Mouse (Mus musculus) kidney, adult 8-10 months (tissue): ENCODE data around the gene Dtx3l.
"Not testable (repeated sequence)": the region's sequence is repeated elsewhere in the genome, so short reads cannot be mapped to it uniquely, and the experiment has no call there.

Experiments used
- DNase-seq, 2 experiments: peaks; one replicate each; pipeline ENCODE4 v3.0.0; 2022

Gene Dtx3l

DNA sequence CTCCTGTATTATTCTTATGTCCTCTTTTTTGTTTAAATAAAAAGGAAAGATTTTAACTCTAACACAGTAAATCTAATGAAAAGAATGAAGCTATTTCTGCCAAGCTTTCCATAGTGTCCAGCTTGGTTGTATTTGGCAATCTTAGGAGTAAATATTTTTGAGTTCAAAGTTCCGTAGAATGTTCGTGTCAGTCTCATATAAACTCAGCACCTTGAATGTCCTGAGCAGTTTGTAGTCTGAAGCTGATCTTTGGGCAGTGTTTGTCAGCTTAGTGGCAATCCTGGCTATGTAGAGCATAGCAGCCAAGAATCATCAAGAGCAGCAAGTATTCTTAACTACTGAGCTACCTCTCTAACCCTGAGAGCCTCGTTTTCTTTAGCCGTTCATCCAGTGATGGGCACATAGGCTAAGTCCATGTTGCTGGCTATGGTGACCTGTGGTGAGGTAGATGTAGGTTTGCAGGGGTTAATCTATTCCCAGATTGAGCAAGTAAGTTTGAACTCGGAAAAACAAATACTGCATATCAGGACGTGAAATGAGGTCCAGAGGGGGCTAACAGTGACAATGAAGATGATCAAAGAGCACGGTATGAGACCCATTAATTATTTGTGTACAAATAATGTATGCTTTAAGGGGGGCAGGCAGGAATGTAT, 15.3 kb downstream of the Dtx3l start:
- no peak for DNase-seq

- no peak for DNase-seq
Measured at GRCm38 (mm10) chr16:35922301-35922895, 16.6 kb downstream of the Dtx3l start.

DNA sequence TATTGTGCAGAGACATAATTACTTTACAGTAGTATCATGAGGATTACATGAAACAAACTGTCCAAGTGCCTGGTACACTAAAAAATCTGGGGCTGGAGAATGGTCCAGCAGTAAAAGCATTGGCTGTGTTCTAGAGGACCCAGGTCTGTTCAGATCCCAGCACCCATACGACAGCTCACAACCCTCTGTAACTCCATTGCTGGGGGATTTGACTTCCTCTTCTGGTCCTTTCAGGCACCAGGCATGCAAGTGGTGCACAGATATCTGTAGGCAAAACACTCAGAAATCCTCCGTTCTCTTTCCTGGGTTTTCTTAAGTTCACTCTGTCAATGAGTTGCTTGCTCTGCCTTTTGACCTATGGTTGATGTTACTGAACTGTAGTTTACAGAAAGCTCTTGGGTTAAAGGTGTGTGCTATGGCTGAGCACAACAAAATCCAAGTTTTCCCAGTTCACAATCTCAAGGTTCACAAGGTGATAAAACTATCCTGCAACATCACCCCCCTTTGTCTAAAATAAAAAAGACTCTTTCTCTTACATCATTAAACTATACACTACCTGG, 17.2 kb downstream of the Dtx3l start:
- peak in 1 of 2 experiments; percentile 43 for DNase-seq

- no peak for DNase-seq
Measured at GRCm38 (mm10) chr16:35918721-35919543, 20.0 kb downstream of the Dtx3l start.

DNA sequence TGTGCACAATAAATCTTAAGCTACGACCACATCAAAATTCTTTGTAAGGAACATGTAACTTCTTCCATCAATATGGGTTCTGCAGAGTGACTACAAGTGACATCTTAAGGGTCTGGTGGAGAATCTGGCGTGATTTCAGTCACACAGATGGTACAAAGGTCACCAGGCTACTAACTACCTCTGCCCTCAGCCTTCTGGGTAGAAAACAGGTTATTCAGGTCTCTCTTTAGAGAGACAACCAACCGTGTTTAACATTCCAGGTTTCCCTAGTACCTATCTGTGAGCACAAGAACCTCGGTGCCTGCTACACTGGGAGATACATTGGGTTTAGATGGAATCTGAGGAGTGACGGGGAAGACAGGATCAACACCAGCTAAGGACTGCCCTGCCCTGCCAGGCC, 24.6 kb downstream of the Dtx3l start:
- peak; percentile 31 to 44 for DNase-seq

- peak in 1 of 2 experiments; percentile 45 for DNase-seq
Measured at GRCm38 (mm10) chr16:35913526-35913925, 25.4 kb downstream of the Dtx3l start.

GRCm38 (mm10) chr16:35911449-35911848, 27.5 kb downstream of the Dtx3l start:
- DNase-seq, result no peak

- peak; percentile 35 to 48 for DNase-seq
Measured at GRCm38 (mm10) chr16:35907432-35908201, 31.3 kb downstream of the Dtx3l start.

- DNase-seq, result peak; percentile 56 to 70
Measured at GRCm38 (mm10) chr16:35906887-35907286, 32.1 kb downstream of the Dtx3l start.

DNA sequence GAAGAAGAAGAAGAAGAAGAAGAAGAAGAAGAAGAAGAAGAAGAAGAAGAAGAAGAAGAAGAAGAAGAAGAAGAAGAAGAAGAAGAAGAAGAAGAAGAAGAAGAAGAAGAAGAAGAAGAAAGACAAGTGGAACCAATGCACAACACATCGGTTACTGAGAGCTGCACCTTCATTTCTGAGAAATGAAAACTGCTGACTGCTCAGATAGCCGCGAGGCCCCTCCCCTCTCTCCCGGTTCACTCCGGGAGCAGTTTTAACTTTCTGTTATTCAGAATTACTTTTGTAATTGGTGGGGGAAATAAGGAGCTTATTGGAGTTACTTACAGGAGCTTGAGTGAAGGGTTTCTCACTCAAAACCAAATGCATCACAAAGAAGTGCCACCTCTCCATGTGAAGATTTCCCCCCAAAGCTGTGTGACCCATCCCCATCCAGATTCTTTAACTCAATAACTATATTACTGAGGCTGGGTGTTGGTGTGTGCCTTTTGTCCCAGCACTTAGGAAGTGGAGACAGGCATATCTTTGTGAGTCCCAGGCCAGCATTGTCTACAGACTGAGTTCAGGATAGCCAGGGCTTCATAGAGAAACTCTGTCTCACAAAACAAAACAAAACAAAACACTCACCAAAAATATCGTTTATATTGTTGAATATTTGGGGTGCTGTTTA, 33.0 kb downstream of the Dtx3l start:
- DNase-seq, result no peak

- DNase-seq, result no peak
Measured at GRCm38 (mm10) chr16:35905355-35905754, 33.6 kb downstream of the Dtx3l start.

GRCm38 (mm10) chr16:35904121-35904736, 34.7 kb downstream of the Dtx3l start:
- no peak for DNase-seq

DNA sequence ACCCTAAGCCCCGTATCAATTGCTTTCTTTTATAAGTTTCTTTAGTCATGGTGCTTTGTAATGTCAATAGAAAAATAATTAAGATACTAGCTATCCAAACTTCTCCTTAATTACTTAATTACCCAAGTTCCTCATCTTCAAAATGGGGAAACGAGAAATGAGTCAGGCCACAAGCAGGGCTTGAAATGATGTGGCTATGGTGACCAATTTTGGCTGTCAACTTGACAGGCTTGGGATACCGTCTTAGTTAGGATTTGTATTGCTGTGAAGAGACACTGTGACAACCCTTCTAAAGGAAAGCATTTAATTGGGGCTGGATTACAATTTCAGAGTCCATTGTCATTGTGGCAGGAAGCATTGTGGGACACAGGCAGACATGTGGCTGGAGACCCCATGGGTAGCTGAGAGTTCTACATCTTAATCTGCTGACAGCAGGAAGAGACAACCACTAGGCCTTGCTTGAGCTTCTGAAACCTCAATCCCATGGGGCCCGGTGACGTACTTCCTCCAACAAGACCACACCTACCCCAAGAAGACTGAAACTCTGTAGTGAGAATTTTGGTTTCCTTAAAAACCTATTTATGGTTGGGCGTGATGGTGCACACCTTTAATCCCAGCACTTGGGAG, 35.8 kb downstream of the Dtx3l start:
- no peak for DNase-seq

DNA sequence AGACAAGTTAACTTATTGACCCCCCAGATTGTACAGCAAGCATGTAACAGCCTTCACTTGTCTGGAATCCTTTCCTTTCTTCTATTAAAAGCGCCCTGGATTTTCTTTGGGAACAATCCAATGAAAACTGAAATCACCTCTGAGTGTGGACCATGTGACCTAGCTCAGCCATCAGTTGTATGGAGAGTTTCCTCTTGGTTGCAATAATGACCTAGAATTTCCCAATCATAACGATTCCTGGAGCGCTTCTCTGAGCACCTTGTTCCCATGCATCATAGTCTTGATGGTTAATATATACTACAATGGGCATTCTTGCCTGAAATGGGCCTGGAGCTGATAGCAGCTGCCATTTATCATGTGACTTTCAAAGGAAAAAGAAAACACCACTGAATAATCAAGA, 38.4 kb downstream of the Dtx3l start:
- no peak for DNase-seq

DNA sequence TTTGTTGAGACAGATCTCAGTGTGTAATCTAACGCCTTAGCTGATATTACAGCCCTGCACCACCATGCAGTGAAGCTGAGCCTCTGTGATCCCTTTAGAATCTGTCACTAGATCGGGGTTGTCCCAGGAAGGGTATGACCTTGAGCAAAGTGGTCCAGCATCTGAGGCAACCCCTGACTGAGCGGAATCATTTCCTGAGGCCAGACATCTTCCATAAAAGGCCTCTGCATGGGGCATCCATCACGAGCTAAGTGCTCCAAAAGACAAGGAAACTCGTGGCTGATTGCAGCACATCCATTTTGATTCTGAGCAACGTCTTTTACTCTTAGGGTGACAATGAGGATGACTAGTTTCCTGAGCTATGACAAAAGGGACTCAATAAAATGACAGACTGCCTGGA, 44.0 kb downstream of the Dtx3l start:
- no peak for DNase-seq

- not testable (repeated sequence) for DNase-seq
Measured at GRCm38 (mm10) chr16:35891603-35892002, 47.3 kb downstream of the Dtx3l start.

DNA sequence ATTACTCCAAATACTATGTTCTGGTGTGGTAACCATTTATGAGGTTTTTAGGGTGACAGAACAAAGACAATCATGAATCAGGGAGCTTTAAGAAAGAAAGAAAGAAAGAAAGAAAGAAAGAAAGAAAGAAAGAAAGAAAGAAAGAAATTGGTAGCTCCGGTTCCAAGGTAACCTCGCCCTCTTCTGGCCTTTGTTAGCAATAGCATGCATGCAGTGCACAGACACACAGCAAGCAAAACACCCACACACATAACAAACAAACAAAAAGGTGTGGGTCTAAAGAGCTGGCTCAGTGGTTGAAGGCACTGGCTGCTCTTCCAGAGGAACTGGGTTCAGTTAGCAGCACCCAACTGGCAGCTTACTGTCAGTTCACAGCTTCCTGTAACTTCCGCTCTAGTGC, 48.3 kb downstream of the Dtx3l start:
- DNase-seq, result no peak

GRCm38 (mm10) chr16:35888910-35889309, 50.0 kb downstream of the Dtx3l start:
- DNase-seq, result no peak

DNA sequence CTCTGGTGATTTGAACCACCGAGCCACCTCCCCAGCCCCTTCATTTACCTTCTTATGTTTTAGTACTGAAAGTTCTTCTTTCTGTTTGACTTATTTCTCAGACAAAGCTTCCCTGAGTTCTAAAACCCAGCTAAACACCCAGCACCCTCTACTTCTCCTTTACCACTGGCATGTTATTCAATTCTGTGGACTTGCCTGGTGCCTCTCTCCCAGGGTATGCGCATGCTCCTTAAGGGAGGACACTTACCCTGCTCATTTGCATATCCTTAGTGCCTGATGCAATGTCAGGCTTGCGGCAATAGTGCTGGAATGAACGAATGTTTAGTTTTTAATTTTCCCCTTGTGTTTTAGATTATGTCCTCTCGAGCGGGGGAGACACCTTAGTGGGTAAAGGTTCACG, 50.8 kb downstream of the Dtx3l start:
- DNase-seq, result no peak
